Mouse (Mus musculus) granulocyte monocyte progenitor cell, adult 5-6 weeks (primary cell): ENCODE data around the gene Hsd3b6. TPM values are rescaled to one million over a fixed set of nuclear protein-coding genes. Genes with fewer than 3 reads are reported as not detected.
"Not testable (repeated sequence)": the region's sequence is repeated elsewhere in the genome, so short reads cannot be mapped to it uniquely, and the experiment has no call there.

Experiments
- ATAC-seq: replicated peaks from 2 replicates; pipeline ENCODE4 v1.8.0; 2016; ENCODE audit warnings: mild to moderate bottlenecking, moderate TSS enrichment, inconsistent platforms; ENCODE audit not compliant: poor library complexity, severe bottlenecking
- total RNA-seq, 2 experiments: library from RNA; stranded (forward) in 1 of 2; stranded (reverse) in 1 of 2; fragments of 200-712, 200-1000 nt in 1 of 2; fragments of >200 nt in 1 of 2; fragmentation: Nextera tagmentation in 1 of 2; gene quantifications; 2 replicates each; pipeline ENCODE4 v1.2.3; 2014 to 2017

Gene Hsd3b6
- total RNA-seq (2014; fragmentation: Nextera tagmentation) (not detected in 2 replicates), total RNA-seq (2017) (not detected in 2 replicates)

GRCm38 (mm10) chr3:98814101-98814670 lies at the start of gene Hsd3b6:
Gene Hsd3b6, minus strand, starts transcription at chr3:98814443.
- no peak for ATAC-seq

- no peak for ATAC-seq
Measured at GRCm38 (mm10) chr3:98862800-98863199, 48.6 kb upstream of the Hsd3b6 start.

- no peak for ATAC-seq
Measured at GRCm38 (mm10) chr3:98859576-98859975, 45.3 kb upstream of the Hsd3b6 start, which contains the start of gene Hsd3b1. Gene Hsd3b1, minus strand, starts transcription at chr3:98859794.

- ATAC-seq: no peak
Measured at GRCm38 (mm10) chr3:98858051-98858450, 43.8 kb upstream of the Hsd3b6 start.

- no peak for ATAC-seq
Measured at GRCm38 (mm10) chr3:98856892-98857291, 42.6 kb upstream of the Hsd3b6 start.

GRCm38 (mm10) chr3:98855160-98855559 lies 40.9 kb upstream of the Hsd3b6 start:
- no peak for ATAC-seq

- ATAC-seq: no peak
Measured at GRCm38 (mm10) chr3:98853685-98854084, 39.4 kb upstream of the Hsd3b6 start.

GRCm38 (mm10) chr3:98853051-98853450 lies 38.8 kb upstream of the Hsd3b6 start:
- no peak for ATAC-seq

GRCm38 (mm10) chr3:98852631-98853030 lies 38.4 kb upstream of the Hsd3b6 start:
- ATAC-seq: no peak

- ATAC-seq: no peak
Measured at GRCm38 (mm10) chr3:98851853-98852252, 37.6 kb upstream of the Hsd3b6 start.

GRCm38 (mm10) chr3:98850262-98850661 lies 36.0 kb upstream of the Hsd3b6 start:
- no peak for ATAC-seq

- no peak for ATAC-seq
Measured at GRCm38 (mm10) chr3:98848898-98849297, 34.7 kb upstream of the Hsd3b6 start.

GRCm38 (mm10) chr3:98812653-98813052 lies 1.6 kb downstream of the Hsd3b6 start:
- not testable (repeated sequence) for ATAC-seq

GRCm38 (mm10) chr3:98805032-98805431 lies 9.2 kb downstream of the Hsd3b6 start:
- not testable (repeated sequence) for ATAC-seq

- no peak for ATAC-seq
Measured at GRCm38 (mm10) chr3:98786551-98786950, 27.7 kb downstream of the Hsd3b6 start.

- no peak for ATAC-seq
Measured at GRCm38 (mm10) chr3:98782181-98782868, 31.9 kb downstream of the Hsd3b6 start.

GRCm38 (mm10) chr3:98780921-98781320 lies 33.3 kb downstream of the Hsd3b6 start:
- ATAC-seq: no peak

GRCm38 (mm10) chr3:98764155-98764554 lies 50.1 kb downstream of the Hsd3b6 start:
- no peak for ATAC-seq

- no peak for ATAC-seq
Measured at GRCm38 (mm10) chr3:98756836-98757235, 57.4 kb downstream of the Hsd3b6 start.
